ENCODE assay signal across 19 mouse cellular contexts in the genomic region with DNA sequence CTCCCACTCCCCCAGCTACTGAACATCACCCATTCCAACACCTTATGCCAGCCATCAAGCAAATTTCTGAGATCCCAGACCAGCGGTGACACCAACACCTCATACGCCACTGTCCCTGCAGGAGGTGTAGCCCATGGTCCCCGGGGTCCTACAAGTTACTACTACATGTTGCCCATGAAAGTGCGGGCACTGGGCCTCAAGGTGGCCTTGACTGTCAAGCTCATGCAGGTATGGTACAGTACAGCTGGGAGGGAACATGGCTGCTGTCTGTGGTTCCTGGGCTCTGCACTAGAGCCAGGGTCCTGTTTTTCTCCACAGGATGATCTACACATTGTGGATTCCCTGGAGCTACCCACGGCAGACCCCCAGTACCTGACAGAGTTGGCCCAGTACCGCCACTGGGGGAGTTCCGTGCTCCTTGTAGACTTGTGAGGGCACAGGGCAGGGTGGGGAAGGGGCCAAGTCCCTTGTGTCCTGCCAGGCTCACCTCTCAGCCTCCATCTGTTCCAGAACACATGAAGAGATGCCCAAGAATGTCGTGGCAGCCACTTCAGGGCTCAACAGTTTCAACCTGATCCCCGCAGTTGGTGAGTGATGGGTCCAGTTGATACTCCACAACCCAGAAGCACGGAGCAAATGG. TPM values are rescaled to one million over a fixed set of nuclear protein-coding genes. Genes with fewer than 3 reads are reported as not detected.
DNase-seq lines count a peak whose midpoint lies in the region; ATAC-seq lines count a peak whose summit lies in the region.
"Had no signal": no experiment of that assay in that cellular context is flagged by ENCODE, and none has a peak within 500 bp of the region (broad histone marks: within the 10 kb centered on the region; RNA-seq: fewer than 3 reads in every experiment).

No protein-coding gene starts in this region.

- no peak overlapping the region for H3K9ac ChIP-seq in heart, embryonic 12.5 days
- H3K9ac ChIP-seq in neural tube, embryonic 11.5 days (ENCODE audit: low read length), result no peak overlapping the region
- no peak overlapping the region for H3K9ac ChIP-seq in neural tube, embryonic 15.5 days (replicated peaks)

- no peaks in the 10 kb centered on the region for H3K27me3 ChIP-seq in heart, embryonic 12.5 days (replicated peaks)
- H3K27me3 ChIP-seq in neural tube, embryonic 11.5 days (ENCODE audit: control insufficient read depth, insufficient read depth, low read length), result no peaks in the 10 kb centered on the region
- H3K27me3 ChIP-seq in neural tube, embryonic 15.5 days (replicated peaks), result peaks cover 5% of the 10 kb centered on the region; the same call in 1 of the 2 replicates
- H3K27me3 ChIP-seq: CH12.LX, Patski had no signal

- WGBS in heart, embryonic 12.5 days, result 91% methylated on average over 10 of the region's 10 CpGs
- 90% methylated on average over 10 of the region's 10 CpGs for WGBS in neural tube, embryonic 11.5 days
- 96% methylated on average over 10 of the region's 10 CpGs for WGBS in neural tube, embryonic 15.5 days

- H3K36me3 ChIP-seq in heart, embryonic 12.5 days, result peaks cover 49% of the 10 kb centered on the region
- H3K36me3 ChIP-seq in neural tube, embryonic 11.5 days (ENCODE audit: control insufficient read depth, insufficient read depth, low read length), result peaks cover 9% of the 10 kb centered on the region
- H3K36me3 ChIP-seq in neural tube, embryonic 15.5 days, result peaks cover 45% of the 10 kb centered on the region

- no peak overlapping the region for H3K4me2 ChIP-seq in heart, embryonic 12.5 days
- H3K4me2 ChIP-seq in neural tube, embryonic 11.5 days (ENCODE audit: low read depth), result no peak overlapping the region
- H3K4me2 ChIP-seq in neural tube, embryonic 15.5 days, result no peak overlapping the region

- DNase-seq in heart, adult 11 months, result peak; percentile 91
- peak; percentile 5 for DNase-seq in neural tube, embryonic 11.5 days (ENCODE audit: low spot score)
- DNase-seq: adrenal gland, adult 2 months; adrenal gland, adult 8-10 months; adrenal gland, postnatal 10 days; adrenal gland, postnatal 14 days; adrenal gland, postnatal 25 days; adrenal gland, postnatal 36 days; B cell, adult 2 months; cerebellum, adult 11 months; cerebellum, adult 11-12 months; cerebellum, adult 18-20 months had no signal

- no peak overlapping the region for H3K4me3 ChIP-seq in heart, embryonic 12.5 days
- H3K4me3 ChIP-seq in neural tube, embryonic 11.5 days (ENCODE audit: low read depth, low read length), result no peak overlapping the region
- H3K4me3 ChIP-seq in neural tube, embryonic 15.5 days (replicated peaks), result no peak overlapping the region

- H3K4me1 ChIP-seq in heart, embryonic 12.5 days (replicated peaks), result peaks cover 6% of the 10 kb centered on the region; the same call in 1 of the 2 replicates
- H3K4me1 ChIP-seq in neural tube, embryonic 11.5 days (ENCODE audit: control insufficient read depth, insufficient read depth, low read length), result no peaks in the 10 kb centered on the region
- peaks cover 14% of the 10 kb centered on the region for H3K4me1 ChIP-seq in neural tube, embryonic 15.5 days

- H3K9me3 ChIP-seq in heart, embryonic 12.5 days (replicated peaks), result no peaks in the 10 kb centered on the region
- H3K9me3 ChIP-seq in neural tube, embryonic 11.5 days (ENCODE audit: control insufficient read depth, low read length), result no peaks in the 10 kb centered on the region
- no peaks in the 10 kb centered on the region for H3K9me3 ChIP-seq in neural tube, embryonic 15.5 days (replicated peaks)
- H3K9me3 ChIP-seq: G1E had no signal

- ATAC-seq in heart, embryonic 12.5 days (ENCODE audit: insufficient number of reproducible peaks, low FRiP score), result no peak
- no peak for ATAC-seq in neural tube, embryonic 11.5 days (ENCODE audit: insufficient read depth, low FRiP score, low TSS enrichment)
- ATAC-seq in neural tube, embryonic 15.5 days (ENCODE audit: low FRiP score), result no peak
- ATAC-seq: activated CD4-positive, CD25-positive, alpha-beta regulatory T cell, adult 4 months; CD4-positive, CD25-positive, alpha-beta regulatory T cell, adult 4 months; Patski had no signal

- no peak overlapping the region for H3K27ac ChIP-seq in heart, embryonic 12.5 days (ENCODE audit: poor library complexity, severe bottlenecking)
- H3K27ac ChIP-seq in neural tube, embryonic 11.5 days (ENCODE audit: low read depth, low read length), result no peak overlapping the region
- no peak overlapping the region for H3K27ac ChIP-seq in neural tube, embryonic 15.5 days (replicated peaks)

RNA-seq across cellular contexts. Expression of a gene that starts 4.9 kb away (rescaled TPM):
- 123 and 126 TPM in 2 replicates for polyA plus RNA-seq in heart, embryonic 12.5 days (2016; fragmentation: Nextera tagmentation; extraction: Ambion mirVana)
- 131 and 135 TPM in 2 replicates for polyA plus RNA-seq in neural tube, embryonic 11.5 days (2014; fragmentation: Nextera tagmentation; extraction: Ambion mirVana)
- polyA plus RNA-seq in neural tube, embryonic 15.5 days (2015; fragmentation: Nextera tagmentation; extraction: Ambion mirVana), result 114 and 123 TPM in 2 replicates

RNA-seq across cellular contexts. Expression of a gene that starts 8.4 kb away (rescaled TPM):
- 8.9 and 9.3 TPM in 2 replicates for polyA plus RNA-seq in heart, embryonic 12.5 days (2016; fragmentation: Nextera tagmentation; extraction: Ambion mirVana)
- polyA plus RNA-seq in neural tube, embryonic 11.5 days (2014; fragmentation: Nextera tagmentation; extraction: Ambion mirVana), result 5.6 TPM in 2 replicates
- 4.2 and 16.9 TPM in 2 replicates for polyA plus RNA-seq in neural tube, embryonic 15.5 days (2015; fragmentation: Nextera tagmentation; extraction: Ambion mirVana)

RNA-seq across cellular contexts. Expression of a gene that starts 21.7 kb away (rescaled TPM):
- 5.6 and 8.1 TPM in 2 replicates for polyA plus RNA-seq in heart, embryonic 12.5 days (2016; fragmentation: Nextera tagmentation; extraction: Ambion mirVana)
- polyA plus RNA-seq in neural tube, embryonic 11.5 days (2014; fragmentation: Nextera tagmentation; extraction: Ambion mirVana), result 4.2 and 5.8 TPM in 2 replicates
- polyA plus RNA-seq in neural tube, embryonic 15.5 days (2015; fragmentation: Nextera tagmentation; extraction: Ambion mirVana), result 0.54 TPM in 1 of 2 replicates, not detected in the other

RNA-seq across cellular contexts. Expression of a gene that starts 24.4 kb away (rescaled TPM):
- polyA plus RNA-seq in heart, embryonic 12.5 days (2016; fragmentation: Nextera tagmentation; extraction: Ambion mirVana), result not detected in 2 replicates
- polyA plus RNA-seq in neural tube, embryonic 11.5 days (2014; fragmentation: Nextera tagmentation; extraction: Ambion mirVana), result 0.11 TPM in 1 of 2 replicates, not detected in the other
- 1.8 and 2.0 TPM in 2 replicates for polyA plus RNA-seq in neural tube, embryonic 15.5 days (2015; fragmentation: Nextera tagmentation; extraction: Ambion mirVana)
- polyA plus RNA-seq: activated CD4-positive, CD25-positive, alpha-beta regulatory T cell, adult 4 months had no signal

RNA-seq across cellular contexts. Expression of a gene that starts 30.9 kb away (rescaled TPM):
- polyA plus RNA-seq in heart, embryonic 12.5 days (2016; fragmentation: Nextera tagmentation; extraction: Ambion mirVana), result 22.5 and 25.9 TPM in 2 replicates
- 24.8 and 28.5 TPM in 2 replicates for polyA plus RNA-seq in neural tube, embryonic 11.5 days (2014; fragmentation: Nextera tagmentation; extraction: Ambion mirVana)
- 8.8 and 17.9 TPM in 2 replicates for polyA plus RNA-seq in neural tube, embryonic 15.5 days (2015; fragmentation: Nextera tagmentation; extraction: Ambion mirVana)
